ENCODE assay signal across 8 mouse cellular contexts in genomic region chrX:168672913-168673524, GRCm38 (mm10). TPM values are rescaled to one million over a fixed set of nuclear protein-coding genes. Genes with fewer than 3 reads are reported as not detected.
DNase-seq lines count a peak whose midpoint lies in the region; ATAC-seq lines count a peak whose summit lies in the region.

No protein-coding gene starts in this region.

- no peaks in the 10 kb centered on the region for H3K4me1 ChIP-seq in heart, embryonic 11.5 days (ENCODE audit: control insufficient read depth, insufficient read depth, low read length)
- H3K4me1 ChIP-seq in forebrain, embryonic 11.5 days (replicated peaks; ENCODE audit: control insufficient read depth, insufficient read depth, low read length): no peaks in the 10 kb centered on the region
- H3K4me1 ChIP-seq in limb, embryonic 12.5 days (replicated peaks): no peaks in the 10 kb centered on the region
- H3K4me1 ChIP-seq in neural tube, embryonic 15.5 days: 0 out of 2 replicates have a peak, but pooled peaks cover 4% of the 10 kb centered on the region

- no peak; the same call in 1 of the 2 replicates for ATAC-seq in heart, embryonic 11.5 days (replicated peaks; ENCODE audit: insufficient number of reproducible peaks, low FRiP score, low TSS enrichment)
- ATAC-seq in forebrain, embryonic 11.5 days (replicated peaks; ENCODE audit: low FRiP score): peak; percentile 19
- ATAC-seq in limb, embryonic 12.5 days (ENCODE audit: insufficient number of reproducible peaks, insufficient read depth, low FRiP score, low TSS enrichment, low read depth): peak; percentile 78
- peak; percentile 6; the same call in 1 of the 2 replicates for ATAC-seq in neural tube, embryonic 15.5 days (ENCODE audit: low FRiP score)

- DNase-seq in heart, adult 9 months (ENCODE audit: low spot score in 2 of 2): no peak
- peak; percentile 84 to 86 for DNase-seq in spleen, postnatal 36 days (ENCODE audit: low spot score in 2 of 2)
- DNase-seq in spleen, postnatal 14 days (ENCODE audit: low spot score in 2 of 2): no peak
- no peak for DNase-seq in forebrain, embryonic 11.5 days (ENCODE audit: low spot score)
- DNase-seq in ovary, postnatal 14 days (ENCODE audit: low spot score): no peak

- WGBS in heart, embryonic 11.5 days (ENCODE audit: insufficient replicate concordance): 11% methylated on average over 29 of the region's 31 CpGs
- 18% methylated on average over 31 of the region's 31 CpGs for WGBS in forebrain, embryonic 11.5 days
- WGBS in limb, embryonic 12.5 days: 19% methylated on average over 31 of the region's 31 CpGs
- 16% methylated on average over 31 of the region's 31 CpGs for WGBS in neural tube, embryonic 15.5 days

- H3K4me3 ChIP-seq in heart, embryonic 11.5 days (ENCODE audit: low read depth, low read length): peak overlapping the region; percentile 62
- peak overlapping the region; percentile 45 for H3K4me3 ChIP-seq in forebrain, embryonic 11.5 days (ENCODE audit: low read depth, low read length)
- peak overlapping the region; percentile 51 for H3K4me3 ChIP-seq in limb, embryonic 12.5 days (replicated peaks)
- peak overlapping the region; percentile 54 for H3K4me3 ChIP-seq in neural tube, embryonic 15.5 days (replicated peaks)

- no peaks in the 10 kb centered on the region for H3K9me3 ChIP-seq in heart, embryonic 11.5 days (replicated peaks; ENCODE audit: control insufficient read depth, low read length)
- no peaks in the 10 kb centered on the region for H3K9me3 ChIP-seq in forebrain, embryonic 11.5 days (ENCODE audit: control insufficient read depth, low read length)
- H3K9me3 ChIP-seq in limb, embryonic 12.5 days: no peaks in the 10 kb centered on the region
- H3K9me3 ChIP-seq in neural tube, embryonic 15.5 days (replicated peaks): no peaks in the 10 kb centered on the region

- H3K36me3 ChIP-seq in heart, embryonic 11.5 days (ENCODE audit: control insufficient read depth, insufficient read depth, low read length): no peaks in the 10 kb centered on the region
- no peaks in the 10 kb centered on the region for H3K36me3 ChIP-seq in forebrain, embryonic 11.5 days (ENCODE audit: control insufficient read depth, insufficient read depth, low read length)
- peaks cover 9% of the 10 kb centered on the region for H3K36me3 ChIP-seq in limb, embryonic 12.5 days
- peaks cover 5% of the 10 kb centered on the region; the same call in 1 of the 2 replicates for H3K36me3 ChIP-seq in neural tube, embryonic 15.5 days

- H3K27ac ChIP-seq in heart, embryonic 11.5 days (ENCODE audit: low read depth, low read length): peak overlapping the region; percentile 91
- peak overlapping the region; percentile 89; the same call in 1 of the 2 replicates for H3K27ac ChIP-seq in forebrain, embryonic 11.5 days (ENCODE audit: low read depth, low read length)
- peak overlapping the region; percentile 88 for H3K27ac ChIP-seq in limb, embryonic 12.5 days
- peak overlapping the region; percentile 92 for H3K27ac ChIP-seq in neural tube, embryonic 15.5 days (replicated peaks)

- no peaks in the 10 kb centered on the region for H3K27me3 ChIP-seq in heart, embryonic 11.5 days (ENCODE audit: control insufficient read depth, insufficient read depth, low read length)
- H3K27me3 ChIP-seq in forebrain, embryonic 11.5 days (ENCODE audit: control insufficient read depth, insufficient read depth, low read length): no peaks in the 10 kb centered on the region
- peaks cover 27% of the 10 kb centered on the region for H3K27me3 ChIP-seq in limb, embryonic 12.5 days
- H3K27me3 ChIP-seq in neural tube, embryonic 15.5 days (replicated peaks): no peaks in the 10 kb centered on the region

- peak overlapping the region; percentile 78 for H3K4me2 ChIP-seq in heart, embryonic 11.5 days
- H3K4me2 ChIP-seq in forebrain, embryonic 11.5 days (ENCODE audit: low read depth, low read length, severe bottlenecking): peak overlapping the region; percentile 56
- peak overlapping the region; percentile 69 for H3K4me2 ChIP-seq in limb, embryonic 12.5 days
- peak overlapping the region; percentile 78 for H3K4me2 ChIP-seq in neural tube, embryonic 15.5 days

- peak overlapping the region; percentile 74 for H3K9ac ChIP-seq in heart, embryonic 11.5 days (ENCODE audit: low read depth, low read length)
- H3K9ac ChIP-seq in forebrain, embryonic 11.5 days (ENCODE audit: low read length): peak overlapping the region; percentile 47; the same call in 1 of the 2 replicates
- H3K9ac ChIP-seq in limb, embryonic 12.5 days (replicated peaks): peak overlapping the region; percentile 57
- peak overlapping the region; percentile 65 for H3K9ac ChIP-seq in neural tube, embryonic 15.5 days (replicated peaks)

RNA-seq across cellular contexts. Expression of gene Msl3, which starts 0.7 kb away (rescaled TPM):
- 33.8 and 36.1 TPM in 2 replicates for polyA plus RNA-seq in heart, embryonic 11.5 days (2014; fragmentation: Nextera tagmentation; extraction: Ambion mirVana)
- 32.2 and 38.4 TPM in 2 replicates for polyA plus RNA-seq in forebrain, embryonic 11.5 days (2014; fragmentation: Nextera tagmentation; extraction: Ambion mirVana)
- polyA plus RNA-seq in limb, embryonic 12.5 days (2016; fragmentation: Nextera tagmentation; extraction: Ambion mirVana): 33.7 and 35.8 TPM in 2 replicates
- 18.3 and 24.7 TPM in 2 replicates for polyA plus RNA-seq in neural tube, embryonic 15.5 days (2015; fragmentation: Nextera tagmentation; extraction: Ambion mirVana)

Comparison
In these comparisons a context has a peak if more than half of its experiments do, and no peak if none do; other contexts are left out.
1. DNase-seq: peak in spleen, postnatal 36 days (2 of 2); none in heart, adult 9 months (0 of 2), spleen, postnatal 14 days (0 of 2), forebrain, embryonic 11.5 days (single experiment) and ovary, postnatal 14 days (single experiment).
2. Peak in every context shown above with its lines, with median percentiles within 50 percentile points of each other: H3K27ac ChIP-seq, H3K4me2 ChIP-seq, H3K4me3 ChIP-seq and H3K9ac ChIP-seq.